Mouse (Mus musculus) hindbrain, embryonic 14.5 days (tissue): ENCODE data around the gene Ephb2. TPM values are rescaled to one million over a fixed set of nuclear protein-coding genes. Genes with fewer than 3 reads are reported as not detected.

Experiments
- ATAC-seq: fragments of 200-750 bp; cut with Nextera tagmentation; 2 replicates; pipeline ENCODE4 v1.8.0; 2017; ENCODE audit warnings: moderate number of reproducible peaks, mild to moderate bottlenecking, moderate TSS enrichment, moderate library complexity; ENCODE audit not compliant: low FRiP score
- DNase-seq: peaks from one replicate; pipeline ENCODE4 v3.0.0-alpha.2; 2015; ENCODE audit warnings: low spot score
- H3K27ac ChIP-seq: fragments of 300-500 bp; sonication (generic); 2 replicates; pipeline ENCODE4 v1.5.1; 2014; ENCODE audit warnings: mild to moderate bottlenecking, moderate library complexity
- H3K27me3 ChIP-seq: fragments of 300-500 bp; sonication (generic); 2 replicates; pipeline ENCODE4 v1.6.1; 2014; ENCODE audit warnings: mild to moderate bottlenecking, low read length, mixed read lengths; ENCODE audit not compliant: control insufficient read depth, insufficient read depth
- H3K36me3 ChIP-seq: fragments of 300-500 bp; sonication (generic); replicated peaks from 2 replicates; pipeline ENCODE4 v1.6.1; 2014; ENCODE audit not compliant: control insufficient read depth, insufficient read depth
- H3K4me1 ChIP-seq: fragments of 300-500 bp; sonication (generic); replicated peaks from 2 replicates; pipeline ENCODE4 v1.6.1; 2014; ENCODE audit warnings: antibody characterized with exemption, low read length, mixed read lengths; ENCODE audit not compliant: control insufficient read depth, insufficient read depth
- H3K4me2 ChIP-seq: fragments of 300-500 bp; sonication (generic); replicated peaks from 2 replicates; pipeline ENCODE4 v1.6.1; 2014; ENCODE audit warnings: mild to moderate bottlenecking, moderate library complexity
- H3K4me3 ChIP-seq: fragments of 300-500 bp; sonication (generic); replicated peaks from 2 replicates; pipeline ENCODE4 v1.5.1; 2014; ENCODE audit warnings: mild to moderate bottlenecking, low read length
- H3K9ac ChIP-seq: fragments of 300-500 bp; sonication (generic); 2 replicates; pipeline ENCODE4 v1.6.1; 2014
- H3K9me3 ChIP-seq: fragments of 300-500 bp; sonication (generic); 2 replicates; pipeline ENCODE4 v1.6.1; 2016; ENCODE audit warnings: low read length; ENCODE audit not compliant: control insufficient read depth
- WGBS: fragments of 180-500 bp; shearing (Covaris S2); extraction: QIAGEN DNeasy Blood & Tissue Kit; methylation state at CpG from one replicate; pipeline ENCODE4 v1.1.7; 2014; 5-methylcytosine and 5-hydroxymethylcytosine counted together
- polyA plus RNA-seq: library from polyadenylated mRNA; unstranded; fragments of >200 nt; fragmentation: Nextera tagmentation; extraction: Ambion mirVana; gene quantifications from 2 replicates; pipeline ENCODE4 v1.2.1, GENCODE M21; 2014

The Ephb2 gene
- polyA plus RNA-seq, 1 experiment from 2014 or later: 28.1 TPM

DNA sequence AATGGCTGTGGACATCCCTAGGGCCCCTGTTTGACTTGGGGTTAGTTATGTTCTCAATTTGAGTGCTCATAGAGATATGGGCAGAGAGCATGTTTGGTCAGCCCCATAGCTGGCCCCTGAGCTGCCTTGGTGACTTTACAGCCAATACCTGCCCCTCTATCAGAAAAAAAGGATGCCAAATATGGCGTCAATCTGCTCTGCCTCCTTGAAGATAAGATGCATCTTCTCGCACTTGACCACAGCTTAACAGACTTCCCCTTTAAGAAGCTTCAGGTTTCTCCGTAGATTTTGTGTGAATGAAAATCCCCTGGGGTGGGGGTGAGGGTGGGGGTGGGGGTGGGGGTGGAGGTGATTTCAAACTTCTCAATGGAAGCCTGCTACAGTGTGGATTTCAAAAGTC lies 177.9 kb downstream of the Ephb2 start:
- Histone ChIP-seq H3K4me3 (no peak overlapping the region), H3K4me2 (no peak overlapping the region), H3K9me3 (no peaks in the 10 kb centered on the region), H3K27ac (no peak overlapping the region), H3K27me3 (no peaks in the 10 kb centered on the region), H3K36me3 (peaks cover 83% of the 10 kb centered on the region), H3K4me1 (peaks cover under 1% of the 10 kb centered on the region; the same call in 1 of the 2 replicates), H3K9ac (no peak overlapping the region)
- ATAC-seq: no peak
- DNase-seq: no peak
- WGBS: 83% methylated on average over 3 of the region's 3 CpGs

DNA sequence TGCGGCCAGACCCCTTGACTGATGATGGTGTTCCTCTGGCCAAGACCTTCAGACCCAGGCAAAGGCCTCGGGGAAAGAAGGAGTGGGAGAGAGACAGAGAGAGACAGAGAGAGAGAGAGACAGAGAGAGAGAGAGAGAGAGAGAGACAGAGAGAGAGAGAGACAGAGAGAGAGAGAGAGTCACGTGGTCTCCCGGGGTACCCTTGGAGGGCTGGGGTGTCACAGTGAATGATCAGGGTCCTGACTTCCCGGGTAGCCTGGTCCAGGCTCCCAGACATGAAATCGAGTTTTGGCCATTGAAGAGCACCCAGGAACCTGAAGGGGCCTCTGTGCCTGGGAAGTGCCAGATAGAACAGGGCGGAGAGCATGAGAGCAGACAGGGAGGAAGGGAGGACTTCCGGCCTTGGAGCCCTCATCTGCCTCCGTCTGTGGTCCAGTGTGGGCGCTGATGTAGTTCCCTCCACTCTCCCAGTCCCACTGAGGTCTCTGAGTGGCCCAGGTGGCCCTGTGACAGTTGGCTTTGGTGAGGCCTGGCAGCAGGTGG lies 182.0 kb downstream of the Ephb2 start:
- no peak for DNase-seq
- Histone ChIP-seq H3K4me3 (no peak overlapping the region), H3K4me2 (no peak overlapping the region), H3K9me3 (no peaks in the 10 kb centered on the region), H3K27me3 (no peaks in the 10 kb centered on the region), H3K27ac (no peak overlapping the region), H3K4me1 (peaks cover 13% of the 10 kb centered on the region; the same call in 1 of the 2 replicates), H3K36me3 (peaks cover 60% of the 10 kb centered on the region), H3K9ac (no peak overlapping the region)
- 92% methylated on average over 9 of the region's 10 CpGs for WGBS
- no peak for ATAC-seq

DNA sequence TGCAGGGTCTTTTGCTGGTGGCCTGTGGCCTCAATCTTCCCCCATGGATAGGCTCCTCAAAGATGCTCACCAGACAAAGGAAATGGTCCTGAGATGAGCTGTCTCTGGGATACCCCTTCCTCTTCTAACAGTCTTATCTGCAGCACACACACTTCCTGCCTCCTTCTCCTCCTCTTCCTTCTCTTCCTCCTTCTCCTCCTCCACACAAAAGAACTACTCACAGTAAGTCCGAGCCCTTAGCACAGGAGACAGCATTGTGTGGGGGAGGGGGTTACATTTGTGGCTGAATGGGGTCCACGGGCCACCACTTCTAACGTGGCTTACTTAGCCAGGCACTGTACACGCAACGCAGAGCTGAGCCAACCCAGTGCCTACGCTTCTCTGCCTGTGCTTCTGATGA lies 182.8 kb downstream of the Ephb2 start:
- no peaks in the 10 kb centered on the region for H3K27me3 ChIP-seq
- peaks cover 52% of the 10 kb centered on the region for H3K36me3 ChIP-seq
- peaks cover 13% of the 10 kb centered on the region; the same call in 1 of the 2 replicates for H3K4me1 ChIP-seq
- DNase-seq: no peak
- no peak for ATAC-seq
- WGBS: 67% methylated on average over 6 of the region's 6 CpGs
- H3K9ac ChIP-seq: no peak overlapping the region
- no peak overlapping the region for H3K4me3 ChIP-seq
- no peaks in the 10 kb centered on the region for H3K9me3 ChIP-seq
- no peak overlapping the region for H3K4me2 ChIP-seq
- H3K27ac ChIP-seq: peak overlapping the region; percentile 74

DNA sequence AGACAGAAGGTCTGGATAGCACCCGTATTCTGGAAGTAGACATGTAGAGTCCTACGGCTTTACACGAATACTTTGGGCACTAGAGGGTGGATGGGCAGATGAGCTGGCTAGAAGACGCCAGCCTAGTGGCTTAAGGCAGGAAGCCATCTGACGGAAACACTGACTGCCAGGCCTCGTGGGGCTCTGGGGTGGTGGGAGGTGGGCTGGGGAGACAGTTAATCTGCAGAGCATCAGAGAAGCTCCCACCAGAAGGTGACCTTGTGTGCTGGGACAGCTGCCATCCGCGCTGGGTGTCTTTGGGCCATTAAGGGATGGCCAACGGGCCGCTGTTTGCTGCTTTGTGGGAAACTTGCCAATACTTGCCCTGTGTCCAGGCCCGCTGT lies 183.3 kb downstream of the Ephb2 start:
- no peaks in the 10 kb centered on the region for H3K9me3 ChIP-seq
- H3K4me3 ChIP-seq: no peak overlapping the region
- no peak overlapping the region for H3K4me2 ChIP-seq
- no peak overlapping the region; the same call in 1 of the 2 replicates for H3K9ac ChIP-seq
- peaks cover 47% of the 10 kb centered on the region for H3K36me3 ChIP-seq
- 62% methylated on average over 11 of the region's 11 CpGs for WGBS
- no peak for ATAC-seq
- peak overlapping the region; percentile 74 for H3K27ac ChIP-seq
- no peaks in the 10 kb centered on the region for H3K27me3 ChIP-seq
- H3K4me1 ChIP-seq: peaks cover 13% of the 10 kb centered on the region; the same call in 1 of the 2 replicates
- DNase-seq: no peak

DNA sequence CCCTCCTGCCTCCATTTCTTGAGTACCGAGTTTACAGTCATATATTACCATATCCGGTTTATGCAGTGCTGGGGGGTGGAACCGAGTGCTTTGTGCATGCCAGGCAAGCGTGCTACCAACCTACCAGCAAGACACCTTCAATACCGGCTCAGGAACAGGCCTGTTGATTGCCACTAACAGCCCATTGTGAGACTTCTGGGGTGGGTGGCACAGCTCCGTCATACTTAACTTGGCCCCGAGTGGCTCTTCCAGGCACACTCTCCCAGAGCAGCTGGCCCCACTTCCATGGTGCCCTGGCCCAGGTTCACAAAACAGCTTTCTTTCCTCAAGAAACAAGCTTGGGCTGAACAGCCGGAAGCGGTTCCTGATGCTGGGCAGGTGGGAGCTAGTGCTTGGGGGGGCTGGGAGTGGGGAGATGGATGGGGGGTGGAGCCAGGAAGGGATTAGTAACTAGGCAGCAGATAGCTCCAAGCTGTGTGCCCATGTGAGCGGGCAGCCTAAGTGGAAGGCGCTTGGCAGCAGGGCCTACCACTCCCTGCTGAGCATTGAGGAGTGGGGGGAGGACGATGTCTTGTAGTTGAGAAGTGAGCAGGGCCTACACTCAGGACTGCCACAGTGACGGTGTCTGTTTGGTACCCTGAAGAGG lies 183.8 kb downstream of the Ephb2 start:
- no peak overlapping the region for H3K4me2 ChIP-seq
- H3K9ac ChIP-seq: no peak overlapping the region
- peak; percentile 60 for DNase-seq
- no peak overlapping the region for H3K4me3 ChIP-seq
- H3K27ac ChIP-seq: peak overlapping the region; percentile 74
- H3K36me3 ChIP-seq: peaks cover 42% of the 10 kb centered on the region
- peaks cover 13% of the 10 kb centered on the region; the same call in 1 of the 2 replicates for H3K4me1 ChIP-seq
- peaks cover 1% of the 10 kb centered on the region; the same call in 1 of the 2 replicates for H3K9me3 ChIP-seq
- whole genome bisulfite sequencing: 63% methylated on average over 13 of the region's 13 CpGs
- no peaks in the 10 kb centered on the region for H3K27me3 ChIP-seq
- ATAC-seq: peak; percentile 56; the same call in 1 of the 2 replicates

DNA sequence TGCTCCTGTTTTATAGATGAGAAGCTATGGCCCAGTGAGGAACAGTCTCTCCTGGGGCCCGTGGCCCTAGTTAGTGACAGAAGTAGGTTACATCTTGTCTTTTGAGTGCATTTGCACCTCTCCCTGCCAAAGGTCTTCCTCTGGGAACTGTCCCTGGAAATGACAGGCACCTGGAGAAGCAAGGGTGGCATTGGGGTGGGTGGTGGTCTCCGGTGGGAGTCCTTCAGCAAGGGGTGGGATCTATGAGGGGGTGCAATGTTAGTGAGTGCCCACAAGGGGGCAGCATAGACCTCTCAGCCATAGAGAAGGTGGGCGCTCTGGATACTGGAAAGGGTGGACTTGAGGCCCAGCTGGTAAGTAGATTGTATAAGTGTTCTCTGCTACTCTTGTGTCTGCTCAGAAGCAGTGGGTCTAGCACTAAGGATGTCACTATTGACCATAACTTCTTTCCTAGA lies 184.4 kb downstream of the Ephb2 start:
- H3K9ac ChIP-seq: no peak overlapping the region
- H3K4me3 ChIP-seq: no peak overlapping the region
- ATAC-seq (peak; percentile 16; the same call in 1 of the 2 replicates), DNase-seq (peak; percentile 74)
- H3K9me3 ChIP-seq: peaks cover 5% of the 10 kb centered on the region; the same call in 1 of the 2 replicates
- H3K36me3 ChIP-seq: peaks cover 36% of the 10 kb centered on the region
- H3K27ac ChIP-seq: peak overlapping the region; percentile 74
- H3K4me1 ChIP-seq: peaks cover 13% of the 10 kb centered on the region; the same call in 1 of the 2 replicates
- no peaks in the 10 kb centered on the region for H3K27me3 ChIP-seq
- WGBS: 52% methylated on average over 3 of the region's 3 CpGs
- no peak overlapping the region for H3K4me2 ChIP-seq

DNA sequence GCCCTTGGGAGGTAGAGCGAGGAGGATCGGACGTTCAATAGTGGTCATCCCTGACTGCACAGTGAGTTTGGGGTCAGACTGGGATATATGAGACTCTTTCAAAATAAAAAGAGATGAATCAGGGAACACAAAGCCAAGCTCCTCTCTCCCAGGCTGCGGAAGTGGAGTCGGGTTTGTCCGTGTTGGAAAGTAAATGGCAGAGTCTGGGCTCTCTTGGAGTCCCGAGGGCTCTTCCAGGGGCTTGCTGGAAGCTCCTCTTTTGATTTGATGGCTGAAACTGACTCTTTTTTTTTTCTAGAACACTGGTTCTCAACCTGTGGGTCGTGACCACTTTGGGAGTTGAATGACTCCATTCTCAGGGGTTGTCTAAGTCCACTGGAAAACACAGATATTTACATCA lies 185.5 kb downstream of the Ephb2 start:
- 78% methylated on average over 8 of the region's 8 CpGs for WGBS
- peaks cover 5% of the 10 kb centered on the region; the same call in 1 of the 2 replicates for H3K9me3 ChIP-seq
- no peak overlapping the region for H3K4me2 ChIP-seq
- peaks cover 25% of the 10 kb centered on the region for H3K36me3 ChIP-seq
- ATAC-seq: no peak
- no peak for DNase-seq
- H3K27me3 ChIP-seq: no peaks in the 10 kb centered on the region
- H3K27ac ChIP-seq: no peak overlapping the region
- peaks cover 13% of the 10 kb centered on the region; the same call in 1 of the 2 replicates for H3K4me1 ChIP-seq
- H3K4me3 ChIP-seq: no peak overlapping the region
- no peak overlapping the region for H3K9ac ChIP-seq

DNA sequence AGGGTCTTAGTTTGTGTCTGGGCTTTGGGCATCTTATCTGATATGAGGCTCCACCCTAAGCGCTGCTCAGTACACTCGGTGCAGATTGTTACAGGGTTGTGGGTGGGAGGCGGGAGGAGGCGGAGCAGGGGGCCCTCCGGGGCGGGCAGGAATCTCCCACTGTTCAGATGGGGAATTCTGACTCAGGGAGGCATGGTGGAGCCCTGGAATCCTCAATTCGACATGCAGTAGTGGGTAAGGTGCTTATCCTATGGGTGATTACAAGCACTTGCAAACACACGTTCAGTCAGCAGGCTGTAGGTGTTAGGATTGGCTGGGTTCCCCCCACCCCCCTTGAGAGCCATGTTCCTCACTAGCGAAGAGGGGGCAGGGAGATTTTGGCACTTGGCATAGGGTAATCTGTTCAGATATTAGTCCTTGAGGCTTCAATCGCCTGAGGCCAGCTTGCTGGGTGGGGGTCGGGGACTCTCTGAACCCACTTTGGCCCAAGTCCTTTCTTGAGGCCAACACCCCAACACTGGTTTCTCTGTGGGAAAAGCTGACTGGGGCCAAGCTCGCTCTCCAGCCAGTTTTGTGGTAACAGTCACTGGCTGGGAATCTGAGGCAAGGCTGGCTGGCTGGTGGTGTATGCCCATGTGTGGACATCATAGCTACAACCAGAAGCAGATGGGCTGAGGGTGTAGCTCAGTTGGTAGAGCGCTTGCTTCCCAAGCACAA lies 186.2 kb downstream of the Ephb2 start:
- no peaks in the 10 kb centered on the region for H3K27me3 ChIP-seq
- H3K9ac ChIP-seq: no peak overlapping the region
- no peak overlapping the region for H3K4me2 ChIP-seq
- no peak for DNase-seq
- H3K27ac ChIP-seq: no peak overlapping the region
- no peak overlapping the region for H3K4me3 ChIP-seq
- H3K9me3 ChIP-seq: peaks cover 5% of the 10 kb centered on the region; the same call in 1 of the 2 replicates
- H3K4me1 ChIP-seq: peaks cover 13% of the 10 kb centered on the region; the same call in 1 of the 2 replicates
- H3K36me3 ChIP-seq: peaks cover 18% of the 10 kb centered on the region
- 41% methylated on average over 13 of the region's 13 CpGs for WGBS
- ATAC-seq: no peak

DNA sequence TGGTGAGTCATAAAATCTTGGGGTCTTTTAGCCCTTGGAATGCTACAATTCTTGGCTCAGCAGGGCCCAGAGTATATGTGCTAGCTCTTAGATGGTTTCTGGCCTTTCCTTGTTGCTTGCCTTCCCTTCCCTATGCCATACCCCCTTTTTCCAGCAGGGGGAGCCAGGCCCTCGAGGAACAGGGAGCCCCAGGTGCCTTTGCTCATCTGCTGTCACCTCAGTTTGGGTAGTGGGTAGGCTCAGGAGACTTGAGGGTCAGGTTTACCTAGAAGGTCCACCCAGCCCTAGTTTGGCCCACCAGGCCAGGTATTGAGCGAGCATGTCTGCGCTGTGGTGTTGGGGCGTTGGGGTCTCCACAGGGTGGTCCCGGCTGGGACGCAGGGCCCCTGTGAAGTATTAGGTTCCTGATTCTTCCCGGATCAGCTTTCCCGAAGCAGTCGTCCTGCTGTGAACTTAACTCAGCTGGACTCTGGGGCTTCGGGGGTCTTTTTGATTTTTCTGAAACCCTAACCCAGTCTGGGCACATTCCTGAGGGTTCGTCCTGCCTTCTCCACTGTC lies 186.8 kb downstream of the Ephb2 start:
- no peak overlapping the region for H3K4me3 ChIP-seq
- no peak for ATAC-seq
- H3K4me2 ChIP-seq: no peak overlapping the region
- DNase-seq: peak; percentile 83
- peaks cover 5% of the 10 kb centered on the region; the same call in 1 of the 2 replicates for H3K9me3 ChIP-seq
- no peaks in the 10 kb centered on the region for H3K27me3 ChIP-seq
- no peak overlapping the region for H3K27ac ChIP-seq
- H3K36me3 ChIP-seq: peaks cover 12% of the 10 kb centered on the region
- peaks cover 13% of the 10 kb centered on the region; the same call in 1 of the 2 replicates for H3K4me1 ChIP-seq
- WGBS: 20% methylated on average over 11 of the region's 11 CpGs
- H3K9ac ChIP-seq: no peak overlapping the region
